Mouse (Mus musculus) large intestine, adult 2 months (tissue): Measurements from ENCODE around the gene Tmigd3. TPM values are rescaled to one million over a fixed set of nuclear protein-coding genes. Genes with fewer than 3 reads are reported as not detected.

Source experiments
- DNase-seq: peaks from one replicate; pipeline ENCODE4 v3.0.0-alpha.2; 2012; ENCODE audit warnings: low read depth, low spot score
- WGBS: fragments of 180-500 bp; shearing (Covaris S2); methylation state at CpG from one replicate; pipeline ENCODE4 v1.1.7; 2018; 5-methylcytosine and 5-hydroxymethylcytosine counted together
- polyA plus RNA-seq: library from polyadenylated mRNA; depleted of rRNA; stranded (reverse); fragments of >200 nt; gene quantifications from 2 replicates; pipeline ENCODE4 v1.2.3, GENCODE M21; 2012

Tmigd3 gene
- polyA plus RNA-seq, 1 experiment = 0.51 TPM

- WGBS = 87% methylated on average over 6 of the region's 6 CpGs
- no peak for DNase-seq
These were observed 3.0 kb downstream of the Tmigd3 start for GRCm38 (mm10) chr3:105873451-105874445.

GRCm38 (mm10) chr3:105876022-105876421 lies 5.3 kb downstream of the Tmigd3 start:
- no peak for DNase-seq

GRCm38 (mm10) chr3:105877252-105877803 lies 6.6 kb downstream of the Tmigd3 start:
- 63% methylated on average over 6 of the region's 6 CpGs for WGBS

More at GRCm38 (mm10) chr3:105876022-105876421, 5.3 kb downstream of the Tmigd3 start:
- 73% methylated on average over 5 of the region's 5 CpGs for WGBS

GRCm38 (mm10) chr3:105877919-105878318 lies 7.2 kb downstream of the Tmigd3 start:
- no peak for DNase-seq
- 70% methylated on average over 2 of the region's 2 CpGs for WGBS

More at GRCm38 (mm10) chr3:105877252-105877803, 6.6 kb downstream of the Tmigd3 start:
- no peak for DNase-seq

GRCm38 (mm10) chr3:105878751-105879150 lies 8.0 kb downstream of the Tmigd3 start:
- no peak for DNase-seq
- 92% methylated on average over 8 of the region's 8 CpGs for WGBS

GRCm38 (mm10) chr3:105880419-105880818 lies 9.7 kb downstream of the Tmigd3 start:
- no peak for DNase-seq

GRCm38 (mm10) chr3:105882105-105882504 lies 11.4 kb downstream of the Tmigd3 start:
- no peak for DNase-seq
- 90% methylated on average over 7 of the region's 7 CpGs for WGBS

More at GRCm38 (mm10) chr3:105880419-105880818, 9.7 kb downstream of the Tmigd3 start:
- WGBS = 60% methylated on average over 3 of the region's 3 CpGs

GRCm38 (mm10) chr3:105883111-105883510 lies 12.4 kb downstream of the Tmigd3 start:
- WGBS = 95% methylated on average over 2 of the region's 2 CpGs
- no peak for DNase-seq

GRCm38 (mm10) chr3:105888961-105889360 lies 18.3 kb downstream of the Tmigd3 start:
- DNase-seq = no peak
- 80% methylated on average over 3 of the region's 3 CpGs for WGBS

- WGBS = 64% methylated on average over 4 of the region's 4 CpGs
- no peak for DNase-seq
These were observed 19.5 kb downstream of the Tmigd3 start for GRCm38 (mm10) chr3:105890220-105890619.

GRCm38 (mm10) chr3:105891141-105891540 lies 20.4 kb downstream of the Tmigd3 start:
- WGBS = 59% methylated on average over 3 of the region's 3 CpGs
- DNase-seq = no peak

- no peak for DNase-seq
- WGBS = 75% methylated on average over 10 of the region's 10 CpGs
These were observed 21.3 kb downstream of the Tmigd3 start for GRCm38 (mm10) chr3:105891760-105892571.

GRCm38 (mm10) chr3:105892572-105893495 lies 22.1 kb downstream of the Tmigd3 start:
- no peak for DNase-seq
- WGBS = 66% methylated on average over 19 of the region's 19 CpGs

GRCm38 (mm10) chr3:105893941-105894391 lies 23.3 kb downstream of the Tmigd3 start:
- DNase-seq = peak; percentile 85
- 5% methylated on average over 6 of the region's 6 CpGs for WGBS

GRCm38 (mm10) chr3:105894601-105895592 lies 24.2 kb downstream of the Tmigd3 start:
- WGBS = 15% methylated on average over 23 of the region's 23 CpGs
- peak; percentile 97 for DNase-seq

- WGBS = 89% methylated on average over 3 of the region's 3 CpGs
- DNase-seq = no peak
These were observed 26.1 kb downstream of the Tmigd3 start for GRCm38 (mm10) chr3:105896811-105897210.

- DNase-seq = no peak
- 68% methylated on average over 2 of the region's 2 CpGs for WGBS
These were observed 27.6 kb downstream of the Tmigd3 start for GRCm38 (mm10) chr3:105898325-105898724.

- 91% methylated on average over 11 of the region's 11 CpGs for WGBS
These were observed 28.2 kb downstream of the Tmigd3 start for GRCm38 (mm10) chr3:105898861-105899260.

More at GRCm38 (mm10) chr3:105898861-105899260, 28.2 kb downstream of the Tmigd3 start:
- DNase-seq = no peak
